ENCODE assay signal across 14 mouse cellular contexts in the genomic region with DNA sequence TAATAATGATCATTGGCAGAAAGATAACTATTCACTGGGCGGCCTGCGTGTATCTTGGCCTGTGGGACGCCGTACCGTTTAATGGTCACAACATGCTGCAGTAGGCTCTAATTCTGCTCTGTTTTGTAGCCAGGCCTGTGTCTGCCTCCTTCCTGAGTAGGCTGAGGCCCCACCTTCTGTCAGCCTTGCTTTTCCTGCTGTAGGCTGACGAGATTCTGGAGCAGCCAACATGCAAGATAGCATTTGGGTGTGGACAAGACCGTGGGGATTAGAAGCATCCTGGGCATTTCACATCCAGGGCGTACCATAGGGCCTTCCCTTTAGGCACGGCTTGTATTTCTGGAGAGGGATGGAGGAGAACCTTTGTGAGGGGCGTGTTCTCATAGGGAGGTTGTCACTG. TPM values are rescaled to one million over a fixed set of nuclear protein-coding genes. Genes with fewer than 3 reads are reported as not detected.
DNase-seq lines count a peak whose midpoint lies in the region; ATAC-seq and TF ChIP-seq lines count a peak whose summit lies in the region.
"Had no signal": no experiment of that assay in that cellular context is flagged by ENCODE, and none has a peak within 500 bp of the region (broad histone marks: within the 10 kb centered on the region; RNA-seq: fewer than 3 reads in every experiment).

No protein-coding gene starts in this region.

- no peaks in the 10 kb centered on the region for H3K9me3 ChIP-seq in lung, embryonic 16.5 days (ENCODE audit: control insufficient read depth, low read length)
- H3K9me3 ChIP-seq in forebrain, embryonic 13.5 days (replicated peaks): no peaks in the 10 kb centered on the region
- H3K9me3 ChIP-seq: forebrain, embryonic 10.5 days; limb, embryonic 12.5 days had no signal

- H3K27me3 ChIP-seq in kidney, adult 2 months (replicated peaks; ENCODE audit: control insufficient read depth, insufficient read depth, low read length): no peaks in the 10 kb centered on the region
- H3K27me3 ChIP-seq in lung, embryonic 16.5 days (ENCODE audit: control insufficient read depth, insufficient read depth, low read depth, low read length): no peaks in the 10 kb centered on the region
- no peaks in the 10 kb centered on the region for H3K27me3 ChIP-seq in forebrain, embryonic 13.5 days

- peaks cover 5% of the 10 kb centered on the region; the same call in 1 of the 2 replicates for H3K4me1 ChIP-seq in kidney, adult 2 months (ENCODE audit: control insufficient read depth, insufficient read depth, low read length)
- H3K4me1 ChIP-seq in lung, embryonic 16.5 days (replicated peaks; ENCODE audit: control insufficient read depth, insufficient read depth, low read length): peaks cover 10% of the 10 kb centered on the region
- peaks cover 13% of the 10 kb centered on the region for H3K4me1 ChIP-seq in forebrain, embryonic 13.5 days

- no peak overlapping the region for H3K4me2 ChIP-seq in lung, embryonic 16.5 days (ENCODE audit: low read depth, low read length)
- no peak overlapping the region for H3K4me2 ChIP-seq in forebrain, embryonic 13.5 days
- H3K4me2 ChIP-seq: limb, embryonic 12.5 days had no signal

- intact Hi-C loops in heart, postnatal 14 days (cut with DNase I): no loop called here

- 73% methylated on average over 10 of the region's 10 CpGs for WGBS in kidney, adult 2 months
- WGBS in lung, embryonic 16.5 days: 57% methylated on average over 10 of the region's 10 CpGs
- WGBS in forebrain, embryonic 13.5 days: 81% methylated on average over 10 of the region's 10 CpGs

- no peak for TF ChIP-seq POLR2A in kidney, adult 2 months (IDR thresholded peaks at IDR 0.05; ENCODE audit: low read depth, low read length)

- no peak overlapping the region for H3K4me3 ChIP-seq in kidney, adult 2 months (ENCODE audit: insufficient read depth, low read depth, low read length)
- H3K4me3 ChIP-seq in lung, embryonic 16.5 days (ENCODE audit: low read length): no peak overlapping the region
- no peak overlapping the region for H3K4me3 ChIP-seq in forebrain, embryonic 13.5 days
- H3K4me3 ChIP-seq: forebrain, embryonic 10.5 days; limb, embryonic 12.5 days had no signal

- no peak for TF ChIP-seq CTCF in kidney, adult 2 months (conservative IDR thresholded peaks at IDR 0.05; ENCODE audit: insufficient read depth, insufficient read length, low read depth, low read length)

- H3K9ac ChIP-seq in lung, embryonic 16.5 days (ENCODE audit: low read length): no peak overlapping the region
- H3K9ac ChIP-seq in forebrain, embryonic 13.5 days: no peak overlapping the region
- H3K9ac ChIP-seq: limb, embryonic 12.5 days had no signal

- H3K36me3 ChIP-seq in kidney, adult 2 months (ENCODE audit: control insufficient read depth, insufficient read depth, low read length): no peaks in the 10 kb centered on the region
- no peaks in the 10 kb centered on the region for H3K36me3 ChIP-seq in lung, embryonic 16.5 days (ENCODE audit: control insufficient read depth, insufficient read depth, low read length)
- no peaks in the 10 kb centered on the region for H3K36me3 ChIP-seq in forebrain, embryonic 13.5 days (ENCODE audit: poor library complexity, severe bottlenecking)
- H3K36me3 ChIP-seq: forebrain, embryonic 10.5 days; limb, embryonic 12.5 days had no signal

- H3K27ac ChIP-seq in kidney, adult 2 months (ENCODE audit: insufficient read depth, low read depth, low read length): peak overlapping the region; percentile 53
- peak overlapping the region; percentile 11; the same call in 1 of the 2 replicates for H3K27ac ChIP-seq in lung, embryonic 16.5 days (ENCODE audit: low read length)
- H3K27ac ChIP-seq in forebrain, embryonic 13.5 days: no peak overlapping the region
- H3K27ac ChIP-seq: forebrain, embryonic 10.5 days; limb, embryonic 12.5 days; macrophage; stomach, postnatal 0 days had no signal

- 0 out of 2 replicates have a peak, but pooled peaks have one; percentile 27 for ATAC-seq in common myeloid progenitor, adult 5-6 weeks (replicated peaks; ENCODE audit: low read depth, poor library complexity, severe bottlenecking)
- ATAC-seq in lung, embryonic 16.5 days (ENCODE audit: low read depth): no peak
- ATAC-seq in forebrain, embryonic 13.5 days: no peak

- peak; percentile 72 for DNase-seq in kidney, adult 2 months
- DNase-seq in kidney, adult 18-20 months: no peak
- DNase-seq in heart, postnatal 14 days: peak; percentile 37 to 56
- no peak for DNase-seq in layer of hippocampus, adult 18-20 months (ENCODE audit: low spot score in 2 of 2)
- no peak for DNase-seq in thymus, adult 18-20 months
- DNase-seq: gastrocnemius, postnatal 25 days had no signal

RNA-seq across cellular contexts. Expression of a gene that starts 3.3 kb away (rescaled TPM):
- polyA plus RNA-seq in kidney, adult 2 months (2012; rRNA removed): 431 and 562 TPM in 2 replicates
- total RNA-seq in common myeloid progenitor, adult 5-6 weeks (2017): 63.6 and 66.6 TPM in 2 replicates
- 10 to 100 TPM; 47.6 to 58.7 TPM for total RNA-seq in heart, postnatal 14 days (2021)
- 135 and 138 TPM in 2 replicates for polyA plus RNA-seq in lung, embryonic 16.5 days (2015; fragmentation: Nextera tagmentation; extraction: Ambion mirVana)
- 100 and 106 TPM in 2 replicates for polyA plus RNA-seq in forebrain, embryonic 13.5 days (2015; fragmentation: Nextera tagmentation; extraction: Ambion mirVana)
- total RNA-seq in layer of hippocampus, adult 18-20 months (2021): 10 to 100 TPM; 64.2 to 66.9 TPM

RNA-seq across cellular contexts. Expression of a gene that starts 8.0 kb away (rescaled TPM):
- 109 and 110 TPM in 2 replicates for polyA plus RNA-seq in kidney, adult 2 months (2012; rRNA removed)
- 32.5 and 65.3 TPM in 2 replicates for total RNA-seq in common myeloid progenitor, adult 5-6 weeks (2017)
- total RNA-seq in heart, postnatal 14 days (2021): 10 to 100 TPM; 20.6 to 22.7 TPM
- 65.7 and 66.7 TPM in 2 replicates for polyA plus RNA-seq in lung, embryonic 16.5 days (2015; fragmentation: Nextera tagmentation; extraction: Ambion mirVana)
- 25.8 and 32.7 TPM in 2 replicates for polyA plus RNA-seq in forebrain, embryonic 13.5 days (2015; fragmentation: Nextera tagmentation; extraction: Ambion mirVana)
- 10 to 100 TPM; 43.7 to 52.2 TPM for total RNA-seq in layer of hippocampus, adult 18-20 months (2021)

RNA-seq across cellular contexts. Expression of a gene that starts 16.3 kb away (rescaled TPM):
- polyA plus RNA-seq in kidney, adult 2 months (2012; rRNA removed): 9.1 and 10.5 TPM in 2 replicates
- total RNA-seq in common myeloid progenitor, adult 5-6 weeks (2017): 0.49 and 7.1 TPM in 2 replicates
- total RNA-seq in heart, postnatal 14 days (2021): under 1 TPM; 0.68 to 0.76 TPM
- 7.2 and 7.7 TPM in 2 replicates for polyA plus RNA-seq in lung, embryonic 16.5 days (2015; fragmentation: Nextera tagmentation; extraction: Ambion mirVana)
- 36.6 and 43.2 TPM in 2 replicates for polyA plus RNA-seq in forebrain, embryonic 13.5 days (2015; fragmentation: Nextera tagmentation; extraction: Ambion mirVana)
- total RNA-seq in layer of hippocampus, adult 18-20 months (2021): 10 to 100 TPM; 83.1 to 86.0 TPM
- total RNA-seq: monocyte, adult 5-6 weeks had no signal
- polyA plus RNA-seq: macrophage had no signal

RNA-seq across cellular contexts. Expression of a gene that starts 16.7 kb away (rescaled TPM):
- polyA plus RNA-seq in kidney, adult 2 months (2012; rRNA removed): 142 and 173 TPM in 2 replicates
- 142 and 159 TPM in 2 replicates for total RNA-seq in common myeloid progenitor, adult 5-6 weeks (2017)
- total RNA-seq in heart, postnatal 14 days (2021): 10 to 100 TPM; 71.9 to 72.8 TPM
- 304 and 314 TPM in 2 replicates for polyA plus RNA-seq in lung, embryonic 16.5 days (2015; fragmentation: Nextera tagmentation; extraction: Ambion mirVana)
- polyA plus RNA-seq in forebrain, embryonic 13.5 days (2015; fragmentation: Nextera tagmentation; extraction: Ambion mirVana): 221 and 237 TPM in 2 replicates
- 10 to 100 TPM; 78.0 to 81.3 TPM for total RNA-seq in layer of hippocampus, adult 18-20 months (2021)

RNA-seq across cellular contexts. Expression of a gene that starts 18.5 kb away (rescaled TPM):
- 54.1 and 59.2 TPM in 2 replicates for polyA plus RNA-seq in kidney, adult 2 months (2012; rRNA removed)
- not detected in 2 replicates for total RNA-seq in common myeloid progenitor, adult 5-6 weeks (2017)
- 10 to 100 TPM; 32.4 to 34.0 TPM for total RNA-seq in heart, postnatal 14 days (2021)
- polyA plus RNA-seq in lung, embryonic 16.5 days (2015; fragmentation: Nextera tagmentation; extraction: Ambion mirVana): 97.2 and 104 TPM in 2 replicates
- polyA plus RNA-seq in forebrain, embryonic 13.5 days (2015; fragmentation: Nextera tagmentation; extraction: Ambion mirVana): 9.5 and 10.9 TPM in 2 replicates
- total RNA-seq in layer of hippocampus, adult 18-20 months (2021): 10 to 100 TPM in 1 of 2 experiments, 1 to 10 TPM in 1; 8.4 to 11.4 TPM

Comparison
In these comparisons a context has a peak if more than half of its experiments do, and no peak if none do; other contexts are left out.
1. DNase-seq: peak in kidney, adult 2 months (single experiment) and heart, postnatal 14 days (2 of 2); none in kidney, adult 18-20 months (single experiment), layer of hippocampus, adult 18-20 months (0 of 2) and thymus, adult 18-20 months (0 of 2).
2. RNA of a gene that starts 16.3 kb away (total RNA-seq): 83.1 to 86.0 TPM in layer of hippocampus, adult 18-20 months; 0.49 to 7.1 TPM in common myeloid progenitor, adult 5-6 weeks and 0.68 to 0.76 TPM in heart, postnatal 14 days; every median in the first group is over 10 times any median in the second.